Mouse (Mus musculus) olfactory bulb, adult 2 months (tissue): ENCODE measurements at regions not wholly inside any gene's neighbourhood (a gene's known extent, or its start where the extent isn't known, plus 50 kb on each side); places are given as distances from the start of the nearest gene placed in this dataset.

ENCODE experiments used
- CTCF ChIP-seq: fragments of 200-500 bp; IDR thresholded peaks from 2 replicates; pipeline ENCODE4 v1.5.1; 2012; ENCODE audit warnings: low read depth, mild to moderate bottlenecking, low read length, moderate library complexity; ENCODE audit not compliant: insufficient read depth
- POLR2A ChIP-seq: fragments of 200-500 bp; IDR thresholded peaks from 2 replicates; pipeline ENCODE4 v1.6.1; 2012; ENCODE audit warnings: mild to moderate bottlenecking, low read depth, low read length, moderate library complexity; ENCODE audit not compliant: insufficient read depth

- TF ChIP-seq POLR2A (no peak), CTCF (no peak)
Observed at GRCm38 (mm10) chr7:136379741-136380140, 514.7 kb upstream of the Mgmt start.
